Mouse (Mus musculus) MEL (cell line): ENCODE results near the gene Jdp2. TPM values are rescaled to one million over a fixed set of nuclear protein-coding genes. Genes with fewer than 3 reads are reported as not detected.

Source experiments
- DNase-seq: peaks from one replicate; pipeline ENCODE4 v3.0.0; 2011; ENCODE audit warnings: low read depth, low spot score
- H3K27ac ChIP-seq: 2 replicates; pipeline ENCODE4 v1.5.1; 2012; ENCODE audit warnings: low read depth, mild to moderate bottlenecking, control low read depth, low read length, moderate library complexity; ENCODE audit not compliant: control insufficient read depth
- H3K27me3 ChIP-seq, 2 experiments: fragments of 150-350 bp in 1 of 2; sonication (generic) in 1 of 2; 2 replicates each; pipeline ENCODE4 v1.6.1; 2012; ENCODE audit warnings: low read length in 2 of 2, mild to moderate bottlenecking in 2 of 2, improper control_type of control experiment in 1 of 2, moderate library complexity in 1 of 2; ENCODE audit not compliant: insufficient read depth in 2 of 2, control insufficient read depth in 1 of 2
- H3K36me3 ChIP-seq, 2 experiments: 2 replicates each; pipeline ENCODE4 v1.6.1; 2012 to 2014; ENCODE audit warnings: low read length in 2 of 2, improper control_type of control experiment in 1 of 2, inconsistent platforms in 1 of 2, mild to moderate bottlenecking in 1 of 2; ENCODE audit not compliant: insufficient read depth in 2 of 2, control insufficient read depth in 1 of 2
- H3K4me1 ChIP-seq, 2 experiments: fragments of 150-350 bp in 1 of 2; sonication (generic) in 1 of 2; 2 replicates each; pipeline ENCODE4 v1.6.1; 2012; ENCODE audit warnings: low read length in 2 of 2, improper control_type of control experiment in 1 of 2, mild to moderate bottlenecking in 1 of 2; ENCODE audit not compliant: insufficient read depth in 2 of 2, control insufficient read depth in 1 of 2
- H3K4me3 ChIP-seq, 2 experiments: fragments of 150-350 bp in 1 of 2; sonication (generic) in 1 of 2; 2 replicates each; pipeline ENCODE4 v1.5.1; 2012; ENCODE audit warnings: low read depth in 2 of 2, low read length in 2 of 2, mild to moderate bottlenecking in 2 of 2, moderate library complexity in 2 of 2, control low read depth in 1 of 2, improper control_type of control experiment in 1 of 2; ENCODE audit not compliant: control insufficient read depth in 1 of 2, insufficient read depth in 1 of 2
- H3K79me2 ChIP-seq: 2 replicates; pipeline ENCODE4 v1.6.1; 2012; ENCODE audit warnings: mild to moderate bottlenecking, low read length, moderate library complexity; ENCODE audit not compliant: control insufficient read depth, poor library complexity, insufficient read depth
- H3K9ac ChIP-seq: 2 replicates; pipeline ENCODE4 v1.6.1; 2012; ENCODE audit warnings: low read depth, mild to moderate bottlenecking, control low read depth, low read length, moderate library complexity; ENCODE audit not compliant: control insufficient read depth, poor library complexity, severe bottlenecking
- H3K9me3 ChIP-seq: fragments of 150-350 bp; sonication (generic); replicated peaks from 2 replicates; pipeline ENCODE4 v1.6.1; 2012; ENCODE audit warnings: mild to moderate bottlenecking, low read length, improper control_type of control experiment, moderate library complexity; ENCODE audit not compliant: insufficient read depth
- BHLHE40 ChIP-seq: IDR thresholded peaks from 2 replicates; pipeline ENCODE4 v1.6.1; 2012; ENCODE audit warnings: low read depth, mild to moderate bottlenecking, inconsistent platforms, low read length, improper control_type of control experiment, borderline replicate concordance
- CHD2 ChIP-seq: IDR thresholded peaks from 2 replicates; pipeline ENCODE4 v1.6.1; 2011; ENCODE audit warnings: low read length, improper control_type of control experiment
- EP300 ChIP-seq, 2 experiments: IDR thresholded peaks; 2 replicates each; pipeline ENCODE4 v1.6.1; 2011; ENCODE audit warnings: improper control_type of control experiment in 2 of 2, low read length in 2 of 2, low read depth in 1 of 2, mild to moderate bottlenecking in 1 of 2
- ETS1 ChIP-seq: IDR thresholded peaks from 2 replicates; pipeline ENCODE4 v1.6.1; 2012; ENCODE audit warnings: low read depth, mild to moderate bottlenecking, inconsistent platforms, low read length, improper control_type of control experiment, moderate library complexity
- GATA1 ChIP-seq: IDR thresholded peaks from 2 replicates; pipeline ENCODE4 v1.6.1; 2011; ENCODE audit warnings: low read depth, low read length, improper control_type of control experiment
- JUND ChIP-seq: IDR thresholded peaks from 2 replicates; pipeline ENCODE4 v1.6.1; 2011; ENCODE audit warnings: low read depth, mild to moderate bottlenecking, improper control_type of control experiment, low read length
- MAX ChIP-seq: IDR thresholded peaks from 2 replicates; pipeline ENCODE4 v1.6.1; 2011; ENCODE audit warnings: low read length, improper control_type of control experiment
- MAZ ChIP-seq: IDR thresholded peaks from 2 replicates; pipeline ENCODE4 v1.6.1; 2012; ENCODE audit warnings: low read depth, mild to moderate bottlenecking, inconsistent platforms, low read length, improper control_type of control experiment
- MEF2A ChIP-seq: IDR thresholded peaks from 2 replicates; pipeline ENCODE4 v1.6.1; 2014; ENCODE audit warnings: low read depth, mild to moderate bottlenecking, inconsistent platforms, low read length, improper control_type of control experiment; ENCODE audit not compliant: poor library complexity, insufficient replicate concordance, severe bottlenecking; ENCODE audit errors: extremely low read depth
- MXI1 ChIP-seq: IDR thresholded peaks from 2 replicates; pipeline ENCODE4 v1.6.1; 2011; ENCODE audit warnings: mild to moderate bottlenecking, low read depth, low read length, improper control_type of control experiment
- MYB ChIP-seq: IDR thresholded peaks from 2 replicates; pipeline ENCODE4 v1.6.1; 2011; ENCODE audit warnings: mild to moderate bottlenecking, low read depth, low read length, improper control_type of control experiment
- NELFE ChIP-seq: IDR thresholded peaks from 2 replicates; pipeline ENCODE4 v1.6.1; 2011; ENCODE audit warnings: low read depth, low read length, improper control_type of control experiment
- POLR2AphosphoS2 ChIP-seq: IDR thresholded peaks from 2 replicates; pipeline ENCODE4 v1.6.1; 2011; ENCODE audit warnings: low read length, improper control_type of control experiment
- RCOR1 ChIP-seq: IDR thresholded peaks from 2 replicates; pipeline ENCODE4 v1.6.1; 2012; ENCODE audit warnings: low read depth, mild to moderate bottlenecking, inconsistent platforms, low read length, improper control_type of control experiment
- UBTF ChIP-seq: IDR thresholded peaks from 2 replicates; pipeline ENCODE4 v1.6.1; 2012; ENCODE audit warnings: low read depth, mild to moderate bottlenecking, inconsistent platforms, low read length, improper control_type of control experiment, moderate library complexity, borderline replicate concordance; ENCODE audit not compliant: insufficient read depth
- USF1 ChIP-seq: IDR thresholded peaks from 2 replicates; pipeline ENCODE4 v1.6.1; 2014; ENCODE audit warnings: low read depth, mild to moderate bottlenecking, inconsistent platforms, low read length, improper control_type of control experiment, moderate library complexity
- ZC3H11A ChIP-seq: IDR thresholded peaks from 2 replicates; pipeline ENCODE4 v1.6.1; 2012; ENCODE audit warnings: low read depth, mild to moderate bottlenecking, inconsistent platforms, low read length, improper control_type of control experiment
- polyA plus RNA-seq, 2 experiments: library from polyadenylated mRNA; stranded (reverse) in 1 of 2; unstranded in 1 of 2; fragments of >175 nt in 1 of 2; fragments of >200 nt in 1 of 2; gene quantifications; 2 replicates each; pipeline versions ENCODE4 v1.2.1 to v1.2.4; 2012; ENCODE audit warnings: low replicate concordance in 2 of 2, low read depth in 1 of 2; ENCODE audit not compliant: insufficient read length in 2 of 2, insufficient read depth in 1 of 2, missing spikeins in 1 of 2
- total RNA-seq: library from RNA; depleted of rRNA; stranded (reverse); fragments of 300-350 nt; gene quantifications from 2 replicates; pipeline ENCODE4 v1.2.3, GENCODE M21; 2012

The Jdp2 gene
- total and polyA plus RNA-seq, 3 experiments: 2.3 to 9.1 TPM; not detected in 1

- no peak for DNase-seq
- H3K27me3 ChIP-seq: peaks cover 4 to 5% of the 10 kb centered on the region in 2 experiments; a peak in 3 of 4 replicates
- no peaks in the 10 kb centered on the region for H3K9me3 ChIP-seq
- no peak overlapping the region for H3K9ac ChIP-seq
- no peaks in the 10 kb centered on the region; a peak in 1 of 4 replicates for H3K36me3 ChIP-seq
- no peak overlapping the region for H3K27ac ChIP-seq
- TF ChIP-seq POLR2AphosphoS2 (no peak), MAX (no peak), MXI1 (no peak), MAZ (no peak)
- no peak overlapping the region for H3K4me3 ChIP-seq
- H3K4me1 ChIP-seq: no peaks in the 10 kb centered on the region
- no peaks in the 10 kb centered on the region for H3K79me2 ChIP-seq
Observed at GRCm38 (mm10) chr12:85565441-85565840, 33.4 kb upstream of the Jdp2 start.

- Histone ChIP-seq H3K27ac (no peak overlapping the region), H3K36me3 (no peaks in the 10 kb centered on the region), H3K4me1 (no peaks in the 10 kb centered on the region; a peak in 1 of 4 replicates), H3K9me3 (no peaks in the 10 kb centered on the region), H3K4me3 (no peak overlapping the region), H3K9ac (no peak overlapping the region), H3K79me2 (no peaks in the 10 kb centered on the region), H3K27me3 (peaks cover 4 to 5% of the 10 kb centered on the region in 2 experiments; a peak in 3 of 4 replicates)
- TF ChIP-seq UBTF (no peak), MYB (no peak), GATA1 (no peak), MEF2A (no peak), USF1 (no peak), ETS1 (no peak), CHD2 (no peak), JUND (no peak), RCOR1 (no peak), NELFE (no peak), BHLHE40 (no peak), EP300 (IDR thresholded peaks at IDR 0.05; ENCODE audit: low read depth in 1 of 2, low read length in 2 of 2) (no peak), ZC3H11A (no peak)
- no peak for DNase-seq
Observed at GRCm38 (mm10) chr12:85568298-85568697, 30.5 kb upstream of the Jdp2 start.
